Mouse (Mus musculus) erythroblast, embryonic 14.5 days (primary cell): ENCODE results near the gene Ddx23. TPM values are rescaled to one million over a fixed set of nuclear protein-coding genes. Genes with fewer than 3 reads are reported as not detected.
A peak's percentile ranks its signal among the peaks of the same experiment; 100 is the strongest.

ENCODE experiments used
- H3K27me3 ChIP-seq: 2 replicates; pipeline ENCODE4 v1.6.1; 2012; ENCODE audit warnings: inconsistent platforms; ENCODE audit not compliant: control insufficient read depth
- H3K36me3 ChIP-seq: 2 replicates; pipeline ENCODE4 v1.6.1; 2012; ENCODE audit warnings: mild to moderate bottlenecking, inconsistent platforms; ENCODE audit not compliant: control insufficient read depth
- H3K4me1 ChIP-seq: 2 replicates; pipeline ENCODE4 v1.6.1; 2012; ENCODE audit warnings: inconsistent platforms; ENCODE audit not compliant: control insufficient read depth
- H3K4me3 ChIP-seq: replicated peaks from 2 replicates; pipeline ENCODE3; 2012; ENCODE audit warnings: moderate library complexity, mild to moderate bottlenecking, inconsistent platforms
- H3K9me3 ChIP-seq: 2 replicates; pipeline ENCODE4 v1.6.1; 2012; ENCODE audit warnings: low read length, inconsistent platforms, mixed read lengths; ENCODE audit not compliant: control insufficient read depth
- GATA1 ChIP-seq: IDR thresholded peaks from 2 replicates; pipeline ENCODE4 v1.6.1; 2012; ENCODE audit warnings: low read length, inconsistent platforms, mixed read lengths
- TAL1 ChIP-seq: IDR thresholded peaks from 3 replicates; pipeline ENCODE4 v1.6.1; 2012; ENCODE audit warnings: low read length, inconsistent platforms, mixed read lengths
- polyA plus RNA-seq: library from polyadenylated mRNA; stranded (reverse); fragments of >175 nt; gene quantifications from 2 replicates; pipeline ENCODE4 v1.2.3, GENCODE M21; 2012

Ddx23 gene
- polyA plus RNA-seq, 1 experiment: 7.9 TPM

GRCm38 (mm10) chr15:98691486-98692147 is 28.9 kb upstream of the Ddx23 start:
- no peak for TF ChIP-seq GATA1
- no peak for TF ChIP-seq TAL1
- Histone ChIP-seq H3K4me1 (peaks cover 1% of the 10 kb centered on the region; the same call in 1 of the 2 replicates), H3K4me3 (no peak overlapping the region), H3K27me3 (peaks cover 22% of the 10 kb centered on the region), H3K36me3 (no peaks in the 10 kb centered on the region), H3K9me3 (no peaks in the 10 kb centered on the region)

DNA sequence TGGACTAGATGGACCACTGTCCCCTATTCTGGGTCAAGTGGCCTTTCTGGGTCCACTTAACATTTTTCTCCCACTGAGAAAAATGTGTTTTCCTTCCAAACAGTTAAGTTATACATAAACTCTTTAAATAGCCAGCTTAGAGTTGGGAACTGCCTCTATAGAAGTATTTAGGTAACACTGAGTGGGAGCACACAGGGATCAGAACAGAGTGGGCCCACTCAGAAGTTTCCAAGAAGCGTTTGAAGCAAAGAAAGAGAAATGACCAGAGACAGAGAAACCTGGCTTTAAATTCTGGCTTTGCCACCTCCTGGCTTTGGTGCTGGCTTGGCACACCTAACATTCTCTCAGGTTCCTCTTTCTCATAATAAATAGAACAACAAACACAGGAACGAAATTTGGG is 27.0 kb upstream of the Ddx23 start:
- Histone ChIP-seq H3K36me3 (no peaks in the 10 kb centered on the region), H3K9me3 (peaks cover 2% of the 10 kb centered on the region; the same call in 1 of the 2 replicates), H3K4me3 (no peak overlapping the region), H3K4me1 (no peaks in the 10 kb centered on the region), H3K27me3 (peaks cover 18% of the 10 kb centered on the region)
- TF ChIP-seq TAL1 (no peak), GATA1 (no peak)

DNA sequence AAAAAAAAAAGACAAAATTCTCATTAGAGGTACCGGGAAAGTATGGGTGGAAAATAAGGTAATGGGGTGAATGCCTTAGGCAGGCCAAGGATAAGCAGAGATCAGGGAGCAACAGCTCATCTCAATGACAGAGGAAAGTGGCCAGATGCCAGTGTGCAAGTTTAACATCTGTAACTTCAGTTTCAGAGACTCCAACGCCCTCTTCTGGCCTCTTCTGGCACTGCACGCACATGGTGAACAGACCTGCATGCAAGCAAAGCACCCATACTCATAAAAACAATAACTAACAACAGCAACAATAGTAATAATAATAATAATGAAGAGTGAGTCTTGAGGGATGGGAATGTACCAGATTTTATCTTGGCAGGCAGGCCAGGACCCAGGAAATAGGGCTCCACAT is 23.2 kb upstream of the Ddx23 start:
- TF ChIP-seq GATA1 (no peak), TAL1 (no peak)
- Histone ChIP-seq H3K4me3 (no peak overlapping the region), H3K9me3 (peaks cover 2% of the 10 kb centered on the region; the same call in 1 of the 2 replicates), H3K27me3 (peaks cover 31% of the 10 kb centered on the region), H3K4me1 (no peaks in the 10 kb centered on the region; the same call in 1 of the 2 replicates), H3K36me3 (no peaks in the 10 kb centered on the region)

DNA sequence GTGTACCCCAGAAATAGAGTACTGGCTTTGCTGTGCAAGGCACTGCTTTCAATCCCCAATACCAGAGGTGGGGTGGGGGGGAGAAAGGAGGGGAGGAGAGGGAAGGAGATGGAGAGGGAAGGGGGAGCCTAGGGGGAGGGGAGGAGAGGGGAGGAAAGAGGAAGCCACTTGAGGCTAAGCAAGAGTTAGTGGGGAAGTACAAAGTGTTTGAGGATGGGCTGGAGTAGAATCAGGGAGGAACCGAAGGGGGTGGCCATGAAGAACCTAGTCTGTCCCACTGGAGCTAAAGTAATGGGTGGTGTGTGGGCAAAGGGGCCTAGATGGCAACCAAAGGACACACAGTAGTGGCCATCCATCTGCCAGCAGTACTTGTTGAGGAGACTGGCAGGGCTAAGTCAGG is 21.1 kb upstream of the Ddx23 start:
- TF ChIP-seq GATA1 (no peak), TAL1 (no peak)
- Histone ChIP-seq H3K27me3 (peaks cover 42% of the 10 kb centered on the region), H3K9me3 (peaks cover 2% of the 10 kb centered on the region; the same call in 1 of the 2 replicates), H3K4me3 (no peak overlapping the region), H3K4me1 (no peaks in the 10 kb centered on the region; the same call in 1 of the 2 replicates), H3K36me3 (no peaks in the 10 kb centered on the region)

GRCm38 (mm10) chr15:98683177-98683576 is 20.5 kb upstream of the Ddx23 start:
- H3K27me3 ChIP-seq: peaks cover 47% of the 10 kb centered on the region
- H3K9me3 ChIP-seq: peaks cover 2% of the 10 kb centered on the region; the same call in 1 of the 2 replicates
- H3K36me3 ChIP-seq: no peaks in the 10 kb centered on the region
- no peaks in the 10 kb centered on the region; the same call in 1 of the 2 replicates for H3K4me1 ChIP-seq
- no peak for TF ChIP-seq GATA1
- TF ChIP-seq TAL1: no peak
- H3K4me3 ChIP-seq: no peak overlapping the region

DNA sequence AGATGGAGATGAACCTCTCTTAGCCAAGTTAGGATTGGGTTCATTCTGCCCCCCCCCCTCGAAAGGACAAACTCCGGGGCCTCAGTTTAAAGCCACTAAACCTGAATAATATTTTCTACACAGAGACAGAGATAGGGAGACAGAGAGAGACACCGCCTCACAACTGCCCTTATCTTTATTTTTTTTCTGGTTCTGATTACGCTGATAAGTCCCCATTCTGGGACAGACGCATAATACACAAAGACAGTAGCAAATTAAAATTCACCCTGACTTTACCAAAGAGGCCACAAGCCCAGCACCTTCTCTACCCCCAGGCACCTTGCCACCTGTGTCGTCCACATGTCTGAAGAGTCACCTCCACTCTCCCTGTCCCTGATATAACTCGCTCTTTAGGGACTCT is 18.9 kb upstream of the Ddx23 start:
- no peak overlapping the region for H3K4me3 ChIP-seq
- no peaks in the 10 kb centered on the region for H3K36me3 ChIP-seq
- H3K4me1 ChIP-seq: peaks cover 8% of the 10 kb centered on the region
- peaks cover 62% of the 10 kb centered on the region for H3K27me3 ChIP-seq
- peaks cover 7% of the 10 kb centered on the region; the same call in 1 of the 2 replicates for H3K9me3 ChIP-seq
- TF ChIP-seq TAL1: no peak
- TF ChIP-seq GATA1: no peak

DNA sequence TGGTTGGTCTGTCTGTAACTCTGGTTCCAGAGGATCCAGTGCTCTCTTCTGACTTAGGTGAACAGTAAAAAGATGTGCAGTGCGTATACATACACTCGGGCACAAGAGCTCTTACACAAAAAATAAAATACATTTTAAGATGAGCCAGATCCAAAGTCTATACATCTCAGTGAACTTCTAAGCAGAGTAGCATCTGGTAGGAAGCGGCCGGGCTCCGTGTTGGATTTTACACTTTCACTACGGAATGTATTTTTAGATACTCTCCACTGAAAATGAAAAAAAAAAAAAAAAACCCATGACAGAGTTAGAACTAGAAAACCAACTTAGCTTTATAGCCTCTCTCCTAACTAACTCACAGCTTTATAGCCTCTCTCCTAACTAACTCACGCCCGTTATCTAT is 18.0 kb upstream of the Ddx23 start:
- Histone ChIP-seq H3K4me3 (no peak overlapping the region), H3K4me1 (peaks cover 10% of the 10 kb centered on the region), H3K27me3 (peaks cover 72% of the 10 kb centered on the region), H3K9me3 (peaks cover 5% of the 10 kb centered on the region; the same call in 1 of the 2 replicates), H3K36me3 (no peaks in the 10 kb centered on the region)
- no peak for TF ChIP-seq GATA1
- no peak for TF ChIP-seq TAL1

- Histone ChIP-seq H3K9me3 (peaks cover 5% of the 10 kb centered on the region; the same call in 1 of the 2 replicates), H3K27me3 (peaks cover 88% of the 10 kb centered on the region), H3K4me1 (peaks cover 10% of the 10 kb centered on the region), H3K36me3 (no peaks in the 10 kb centered on the region), H3K4me3 (no peak overlapping the region)
- TF ChIP-seq GATA1 (no peak), TAL1 (no peak)
Observed at GRCm38 (mm10) chr15:98677977-98678376, 15.3 kb upstream of the Ddx23 start.

- Histone ChIP-seq H3K4me3 (peak within 1 kb of the TSS; percentile 32), H3K36me3 (no peaks in the 10 kb centered on the region), H3K9me3 (peaks cover 5% of the 10 kb centered on the region; the same call in 1 of the 2 replicates), H3K4me1 (peaks cover 10% of the 10 kb centered on the region), H3K27me3 (peaks cover 89% of the 10 kb centered on the region)
- TF ChIP-seq GATA1 (no peak), TAL1 (no peak)
Observed at GRCm38 (mm10) chr15:98676940-98677728, 14.4 kb upstream of the Ddx23 start, which contains the start of gene Rnd1. Gene Rnd1, minus strand, starts transcription at chr15:98677461.
